Mouse (Mus musculus): ENCODE measurements around the gene Tent5b. TPM values are rescaled to one million over a fixed set of nuclear protein-coding genes. Genes with fewer than 3 reads are reported as not detected.
A peak's percentile ranks its signal among the peaks of the same experiment; 100 is the strongest.
"Not testable (repeated sequence)": the region's sequence is repeated elsewhere in the genome, so short reads cannot be mapped to it uniquely, and the experiment has no call there.

Tent5b gene
- total RNA-seq, 2 experiments from 2014 or later = not detected

DNA sequence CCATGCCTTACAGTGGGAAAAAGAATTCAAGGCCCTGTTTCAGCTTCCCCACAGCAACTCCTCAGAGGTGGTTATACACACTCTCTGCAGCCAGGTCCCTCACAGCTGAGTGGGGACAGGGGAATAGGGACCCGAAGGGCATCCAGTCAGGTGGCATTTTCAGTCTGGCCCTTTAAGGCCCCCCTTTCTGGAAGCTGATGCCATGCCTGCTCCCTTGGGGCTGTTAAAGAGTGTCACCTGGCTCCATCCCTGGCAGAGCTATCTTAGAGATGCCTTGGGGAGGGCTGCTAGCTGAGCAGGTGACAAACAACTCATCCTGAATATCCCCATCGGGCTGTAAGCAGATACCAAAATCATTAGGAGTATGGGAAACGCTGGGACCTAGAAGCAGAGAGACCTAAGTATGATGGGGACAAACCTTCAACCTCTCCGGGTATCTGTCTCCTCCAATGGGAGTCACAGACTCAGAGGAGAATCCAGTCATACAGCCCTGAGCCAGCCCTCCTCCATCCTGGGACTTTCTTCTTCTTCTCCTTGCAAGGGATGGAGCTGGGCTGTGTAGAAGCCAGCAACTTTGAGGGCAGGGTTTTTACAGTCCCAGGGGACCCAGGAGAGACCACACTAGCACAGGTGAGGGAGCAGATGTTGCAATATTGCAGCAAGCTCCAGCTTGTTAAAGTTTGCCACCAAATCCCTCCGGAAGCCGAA lies 17.0 kb downstream of the Tent5b start:
- ATAC-seq (replicated peaks; ENCODE audit: low FRiP score, poor library complexity, severe bottlenecking) = no peak

DNA sequence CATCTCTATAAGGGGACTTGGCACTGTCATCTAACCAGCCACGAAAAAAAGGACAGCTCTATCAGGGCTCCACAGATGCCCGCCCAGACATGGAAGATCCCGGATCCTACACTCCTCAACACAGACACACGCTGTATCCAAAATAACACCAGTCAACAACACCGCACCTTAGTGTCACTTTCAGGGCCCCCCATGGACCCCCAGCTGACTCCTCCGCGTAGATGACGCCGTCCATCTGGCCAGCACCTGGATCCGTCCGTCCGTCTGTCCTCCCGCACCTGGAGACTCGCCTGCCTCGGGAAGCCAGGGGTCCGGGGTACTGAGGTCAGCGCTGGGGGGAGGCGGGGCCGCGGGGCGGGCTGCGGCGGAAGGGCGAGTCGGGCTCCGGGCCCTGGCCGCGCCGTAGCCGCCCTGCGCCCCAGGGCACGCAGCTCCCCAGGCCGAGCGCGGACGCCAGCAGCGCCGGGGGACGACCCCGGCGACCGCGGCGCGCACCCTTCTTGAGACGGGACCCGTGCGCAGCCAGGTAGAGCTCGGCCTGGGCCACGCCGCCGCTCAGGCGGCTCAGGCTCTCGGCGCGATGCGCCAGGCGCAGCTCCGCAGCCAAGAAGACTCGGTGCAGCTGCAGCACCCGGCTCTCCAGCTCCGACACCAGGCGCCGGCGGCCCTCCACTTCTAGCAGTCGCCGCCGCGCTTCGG lies 17.7 kb downstream of the Tent5b start:
- ATAC-seq (replicated peaks; ENCODE audit: low FRiP score, poor library complexity, severe bottlenecking) = no peak

DNA sequence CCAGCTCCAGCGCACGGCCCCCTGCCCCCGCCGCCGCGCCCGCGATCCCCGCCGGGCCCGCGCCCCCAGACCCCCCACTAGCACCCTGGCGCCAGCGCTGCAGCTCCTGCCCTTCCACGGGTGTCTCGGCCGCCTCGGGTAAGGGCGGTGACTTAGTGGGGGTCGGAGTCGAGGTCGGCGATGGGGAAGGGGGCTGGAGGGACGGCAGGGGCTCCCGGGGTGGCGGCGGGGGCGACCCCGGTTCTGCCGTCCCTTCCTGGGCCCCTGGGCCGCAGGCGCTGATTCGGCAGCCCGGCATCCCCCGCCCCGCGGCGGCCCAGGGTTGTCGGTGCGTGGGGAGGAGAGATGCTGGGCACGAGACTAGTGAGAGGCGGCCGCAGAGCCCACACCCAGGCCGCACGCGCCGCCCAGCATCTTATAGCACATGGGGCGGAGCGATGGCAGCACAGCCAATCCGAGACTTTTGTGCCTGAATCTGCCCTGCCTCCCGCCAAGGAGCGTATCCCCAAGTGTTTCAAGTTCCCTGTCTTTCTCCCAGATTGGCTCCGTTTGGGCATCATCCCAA lies 18.3 kb downstream of the Tent5b start, which contains the start of gene Trnp1:
Gene Trnp1 (minus strand): TSS at position 391 of the 565 bp plus-strand sequence.
- no peak for ATAC-seq (replicated peaks; ENCODE audit: low FRiP score, poor library complexity, severe bottlenecking)

- no peak for ATAC-seq (replicated peaks; ENCODE audit: low FRiP score, poor library complexity, severe bottlenecking)
These were observed 21.6 kb downstream of the Tent5b start for GRCm38 (mm10) chr4:133501514-133501913.

GRCm38 (mm10) chr4:133504300-133504699 lies 24.4 kb downstream of the Tent5b start:
- ATAC-seq (replicated peaks; ENCODE audit: low FRiP score, poor library complexity, severe bottlenecking) = no peak

- no peak for ATAC-seq (replicated peaks; ENCODE audit: low FRiP score, poor library complexity, severe bottlenecking)
These were observed 25.0 kb downstream of the Tent5b start for GRCm38 (mm10) chr4:133504755-133505485.

DNA sequence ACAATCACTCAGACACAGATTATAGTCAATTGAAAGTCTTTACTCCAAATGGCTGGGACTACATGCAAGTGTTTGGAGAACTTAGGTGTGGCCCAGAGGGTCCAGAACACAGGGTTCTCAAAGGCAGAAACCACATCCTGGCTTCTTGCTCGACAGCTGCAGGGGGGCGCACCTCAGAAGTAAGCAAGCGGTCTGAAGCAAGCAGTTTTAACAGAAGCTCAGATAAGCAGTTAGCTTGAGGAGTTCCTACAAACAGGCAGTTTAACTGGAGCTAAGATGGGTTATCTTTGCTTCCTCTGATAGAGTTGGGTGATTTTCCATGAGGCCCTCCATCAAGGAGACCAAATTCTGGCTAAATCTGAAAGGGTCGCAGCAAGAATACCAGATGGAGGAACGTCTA lies 26.6 kb downstream of the Tent5b start:
- ATAC-seq (replicated peaks; ENCODE audit: low FRiP score, poor library complexity, severe bottlenecking) = no peak

GRCm38 (mm10) chr4:133508990-133509389 lies 29.1 kb downstream of the Tent5b start:
- ATAC-seq (replicated peaks; ENCODE audit: low FRiP score, poor library complexity, severe bottlenecking) = no peak

DNA sequence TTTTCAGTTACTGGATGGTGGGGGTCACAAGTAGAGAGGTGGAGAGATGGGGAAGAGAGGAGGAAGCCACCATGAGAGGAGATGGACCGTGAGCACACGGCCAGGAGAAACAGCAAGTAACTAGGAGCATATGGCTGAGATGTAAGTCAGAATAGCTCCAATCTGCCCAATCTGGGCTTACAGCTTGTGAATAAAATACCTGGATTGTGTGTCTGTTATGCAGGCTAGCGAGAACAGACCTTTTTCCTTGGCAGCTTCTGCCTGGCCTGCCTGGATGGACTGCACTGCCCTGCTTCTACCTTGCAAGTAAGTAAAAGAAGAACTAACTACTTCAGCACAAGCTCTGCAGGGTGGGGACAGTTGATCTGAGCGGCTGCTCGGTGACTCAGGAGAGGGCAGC lies 31.1 kb downstream of the Tent5b start:
- no peak for ATAC-seq (replicated peaks; ENCODE audit: low FRiP score, poor library complexity, severe bottlenecking)

DNA sequence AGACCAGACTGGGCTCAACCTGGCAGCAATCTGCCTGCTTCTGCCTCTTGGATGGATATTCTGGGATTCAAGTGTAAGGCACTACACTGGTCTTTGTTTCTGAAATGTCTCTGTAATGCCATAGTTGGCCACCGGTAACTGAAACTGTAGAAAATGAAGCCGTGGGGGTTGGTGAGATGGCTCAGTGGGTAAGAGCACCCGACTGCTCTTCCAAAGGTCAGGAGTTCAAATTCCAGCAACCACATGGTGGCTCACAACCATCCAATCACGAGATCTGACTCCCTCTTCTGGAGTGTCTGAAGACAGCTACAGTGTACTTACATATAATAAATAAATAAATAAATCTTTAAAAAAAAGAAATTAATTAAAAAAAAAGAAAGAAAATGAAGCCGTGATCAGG lies 32.6 kb downstream of the Tent5b start:
- ATAC-seq (replicated peaks; ENCODE audit: low FRiP score, poor library complexity, severe bottlenecking) = not testable (repeated sequence)

DNA sequence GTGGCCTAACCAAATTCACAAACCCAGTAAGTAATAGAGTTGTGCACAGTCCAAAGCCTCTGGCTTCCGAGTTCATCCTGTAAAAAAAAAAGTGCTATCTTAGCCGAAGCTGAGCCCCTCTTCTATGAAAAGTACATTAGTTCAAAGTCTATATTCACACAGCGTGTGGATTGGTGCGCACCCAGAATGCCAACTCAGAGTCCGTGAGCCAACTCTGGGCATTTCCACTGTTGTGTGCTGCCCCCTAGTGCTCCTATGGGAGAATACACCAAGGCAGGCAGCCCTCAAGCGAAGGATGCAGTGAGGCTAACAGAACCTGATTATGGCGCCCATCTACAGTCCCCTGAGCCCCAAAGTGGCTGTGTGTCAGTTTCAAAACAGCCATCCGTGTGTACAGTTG lies 33.0 kb downstream of the Tent5b start:
- peak; percentile 81 for ATAC-seq (replicated peaks; ENCODE audit: low FRiP score, poor library complexity, severe bottlenecking)

- no peak for ATAC-seq (replicated peaks; ENCODE audit: low FRiP score, poor library complexity, severe bottlenecking)
These were observed 38.9 kb downstream of the Tent5b start, which contains the start of gene Kdf1 for GRCm38 (mm10) chr4:133518601-133519368. Gene Kdf1 (plus strand): TSS chr4:133518963.

GRCm38 (mm10) chr4:133519369-133519665 lies 39.4 kb downstream of the Tent5b start:
- ATAC-seq (replicated peaks; ENCODE audit: low FRiP score, poor library complexity, severe bottlenecking) = no peak

- ATAC-seq (replicated peaks; ENCODE audit: low FRiP score, poor library complexity, severe bottlenecking) = no peak
These were observed 41.6 kb downstream of the Tent5b start for GRCm38 (mm10) chr4:133521502-133521901.

GRCm38 (mm10) chr4:133527788-133528187 lies 47.9 kb downstream of the Tent5b start:
- no peak for ATAC-seq (replicated peaks; ENCODE audit: low FRiP score, poor library complexity, severe bottlenecking)

DNA sequence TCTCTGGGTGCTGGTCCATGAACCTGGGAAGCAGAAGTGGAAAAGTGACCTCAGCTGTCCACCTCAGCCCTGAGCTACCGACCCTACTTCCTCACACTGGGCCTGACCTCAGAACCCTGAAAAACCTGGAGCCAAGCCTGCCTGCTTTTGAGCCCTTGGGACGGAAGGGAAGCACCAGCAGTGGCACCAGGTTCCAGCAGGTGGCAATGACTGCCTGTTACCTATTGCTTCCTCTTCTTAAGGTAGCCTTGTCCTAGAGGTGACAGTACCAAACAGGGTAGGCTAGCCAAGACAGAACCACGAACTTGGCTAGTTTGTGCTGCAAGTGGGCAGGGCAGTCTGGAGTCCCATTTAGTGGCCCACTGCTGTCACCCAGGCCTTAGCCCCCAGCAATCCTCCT lies 52.8 kb downstream of the Tent5b start:
- ATAC-seq (replicated peaks; ENCODE audit: low FRiP score, poor library complexity, severe bottlenecking) = no peak

- no peak for ATAC-seq (replicated peaks; ENCODE audit: low FRiP score, poor library complexity, severe bottlenecking)
These were observed 56.1 kb downstream of the Tent5b start for GRCm38 (mm10) chr4:133536081-133536480.

DNA sequence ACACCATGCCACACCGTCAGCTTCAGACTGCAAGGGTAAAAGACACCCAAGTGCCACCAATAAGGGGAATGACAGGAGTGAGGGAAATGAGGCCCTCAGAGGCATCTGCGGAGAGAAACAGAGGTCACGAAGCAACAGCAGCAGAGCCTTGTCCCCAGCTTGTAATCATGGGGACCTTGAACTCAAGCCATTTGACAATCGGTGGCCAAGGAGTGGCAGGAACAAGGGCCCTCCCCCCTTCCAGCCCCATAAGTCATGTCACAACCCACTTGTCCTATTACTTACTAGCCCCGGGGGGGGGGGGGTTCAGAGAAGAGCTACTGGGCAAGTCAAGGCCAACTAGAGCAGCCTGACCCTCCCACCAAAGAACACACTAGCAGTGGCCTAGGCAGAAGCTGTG lies 56.7 kb downstream of the Tent5b start:
- ATAC-seq (replicated peaks; ENCODE audit: low FRiP score, poor library complexity, severe bottlenecking) = no peak
